Mouse (Mus musculus) ES-Bruce4 (cell line): ENCODE results near the gene Ppp6r2. TPM values are rescaled to one million over a fixed set of nuclear protein-coding genes. Genes with fewer than 3 reads are reported as not detected.

Experiments
- H3K27ac ChIP-seq: 2 replicates; pipeline ENCODE4 v1.5.1; 2012; ENCODE audit warnings: low read length, inconsistent platforms; ENCODE audit not compliant: insufficient read depth
- H3K27me3 ChIP-seq: 2 replicates; pipeline ENCODE4 v1.6.1; 2012; ENCODE audit warnings: mild to moderate bottlenecking, low read length, inconsistent platforms; ENCODE audit not compliant: control insufficient read depth, poor library complexity, insufficient read depth, severe bottlenecking
- H3K36me3 ChIP-seq: 2 replicates; pipeline ENCODE4 v1.6.1; 2012; ENCODE audit warnings: inconsistent platforms, mild to moderate bottlenecking, low read length, moderate library complexity; ENCODE audit not compliant: control insufficient read depth, poor library complexity, insufficient read depth, severe bottlenecking
- H3K4me1 ChIP-seq: one replicate; pipeline ENCODE4 v1.8.1; 2011; ENCODE audit warnings: low read length; ENCODE audit not compliant: control insufficient read depth, insufficient read depth
- H3K4me3 ChIP-seq: 2 replicates; pipeline ENCODE4 v1.5.1; 2011; ENCODE audit warnings: low read depth, mild to moderate bottlenecking, low read length
- H3K9ac ChIP-seq: 2 replicates; pipeline ENCODE4 v1.6.1; 2012; ENCODE audit warnings: low read depth, mild to moderate bottlenecking, inconsistent platforms; ENCODE audit not compliant: poor library complexity, severe bottlenecking
- H3K9me3 ChIP-seq: replicated peaks from 2 replicates; pipeline ENCODE4 v1.6.1; 2012; ENCODE audit warnings: mild to moderate bottlenecking, low read length, inconsistent platforms; ENCODE audit not compliant: control insufficient read depth, poor library complexity, insufficient read depth, severe bottlenecking
- CTCF ChIP-seq: IDR thresholded peaks from one replicate; pipeline ENCODE4 v1.8.1; 2011; ENCODE audit warnings: low read depth, low read length
- EP300 ChIP-seq: IDR thresholded peaks from 2 replicates; pipeline ENCODE4 v1.6.1; 2011; ENCODE audit warnings: low read depth, low read length; ENCODE audit not compliant: insufficient read depth
- POLR2A ChIP-seq: IDR thresholded peaks from one replicate; pipeline ENCODE4 v1.8.1; 2011; ENCODE audit warnings: low read length; ENCODE audit not compliant: insufficient read depth
- polyA plus RNA-seq: library from polyadenylated mRNA; stranded (reverse); fragments of >200 nt; gene quantifications from 2 replicates; pipeline ENCODE4 v1.2.4, GENCODE M21; 2011; ENCODE audit warnings: low read depth; ENCODE audit not compliant: missing spikeins, insufficient read depth, insufficient read length

Gene Ppp6r2
- polyA plus RNA-seq, 1 experiment = 14.3 TPM

GRCm38 (mm10) chr15:89184937-89185227, 26.5 kb upstream of the Ppp6r2 start:
- H3K27me3 ChIP-seq = no peaks in the 10 kb centered on the region

GRCm38 (mm10) chr15:89195261-89195681, 16.1 kb upstream of the Ppp6r2 start:
- Histone ChIP-seq H3K9me3 (no peaks in the 10 kb centered on the region), H3K4me3 (peak overlapping the region; percentile 97), H3K27ac (no peak overlapping the region), H3K27me3 (no peaks in the 10 kb centered on the region), H3K4me1 (no peaks in the 10 kb centered on the region), H3K9ac (peak overlapping the region; percentile 96), H3K36me3 (no peaks in the 10 kb centered on the region)
- no peak for TF ChIP-seq CTCF
- no peak for TF ChIP-seq EP300
- TF ChIP-seq POLR2A = no peak

More at GRCm38 (mm10) chr15:89184937-89185227, 26.5 kb upstream of the Ppp6r2 start:
- Histone ChIP-seq H3K4me3 (no peak overlapping the region), H3K9me3 (no peaks in the 10 kb centered on the region), H3K27ac (no peak overlapping the region), H3K4me1 (no peaks in the 10 kb centered on the region), H3K9ac (no peak overlapping the region), H3K36me3 (no peaks in the 10 kb centered on the region)
- no peak for TF ChIP-seq CTCF
- no peak for TF ChIP-seq POLR2A
- TF ChIP-seq EP300 = no peak

- Histone ChIP-seq H3K36me3 (no peaks in the 10 kb centered on the region), H3K9me3 (no peaks in the 10 kb centered on the region), H3K27ac (peak overlapping the region; percentile 89), H3K9ac (peak overlapping the region; percentile 96), H3K27me3 (no peaks in the 10 kb centered on the region), H3K4me3 (peak overlapping the region; percentile 97), H3K4me1 (no peaks in the 10 kb centered on the region)
- TF ChIP-seq EP300 = no peak
- no peak for TF ChIP-seq CTCF
- TF ChIP-seq POLR2A = peak; percentile 64
Observed at GRCm38 (mm10) chr15:89195690-89196312, 15.6 kb upstream of the Ppp6r2 start.

- peak within 1 kb of the TSS; percentile 89 for H3K27ac ChIP-seq
- H3K9me3 ChIP-seq = no peaks in the 10 kb centered on the region
- peak within 1 kb of the TSS; percentile 97 for H3K4me3 ChIP-seq
- no peaks in the 10 kb centered on the region for H3K4me1 ChIP-seq
- no peaks in the 10 kb centered on the region for H3K36me3 ChIP-seq
- H3K27me3 ChIP-seq = no peaks in the 10 kb centered on the region
- peak within 1 kb of the TSS; percentile 96 for H3K9ac ChIP-seq
- TF ChIP-seq EP300 = no peak
- peak; percentile 58 for TF ChIP-seq CTCF
- no peak for TF ChIP-seq POLR2A
Observed at GRCm38 (mm10) chr15:89196313-89196706, 15.0 kb upstream of the Ppp6r2 start, which contains the start of gene Dennd6b. TSS of gene Dennd6b (minus strand) at chr15:89196496.

- Histone ChIP-seq H3K9ac (peak overlapping the region; percentile 35), H3K27me3 (no peaks in the 10 kb centered on the region), H3K9me3 (no peaks in the 10 kb centered on the region), H3K27ac (no peak overlapping the region), H3K4me3 (peak overlapping the region; percentile 60), H3K36me3 (no peaks in the 10 kb centered on the region), H3K4me1 (no peaks in the 10 kb centered on the region)
- no peak for TF ChIP-seq POLR2A
- TF ChIP-seq EP300 = no peak
- no peak for TF ChIP-seq CTCF
Observed at GRCm38 (mm10) chr15:89197056-89197455, 14.3 kb upstream of the Ppp6r2 start.

GRCm38 (mm10) chr15:89207457-89207856, 3.9 kb upstream of the Ppp6r2 start:
- Histone ChIP-seq H3K4me1 (peaks cover 2% of the 10 kb centered on the region), H3K27ac (no peak overlapping the region), H3K9me3 (no peaks in the 10 kb centered on the region; the same call in 1 of the 2 replicates), H3K4me3 (no peak overlapping the region), H3K36me3 (no peaks in the 10 kb centered on the region), H3K27me3 (no peaks in the 10 kb centered on the region), H3K9ac (no peak overlapping the region)
- no peak for TF ChIP-seq EP300
- no peak for TF ChIP-seq POLR2A
- TF ChIP-seq CTCF = no peak
